Mouse (Mus musculus) splenic B cell, adult 2 months (primary cell): Measurements from ENCODE around the gene Tmcc2.
A peak's percentile ranks its signal among the peaks of the same experiment; 100 is the strongest.

Experiments
- DNase-seq: peaks from one replicate; pipeline ENCODE4 v3.0.0-alpha.2; 2011; ENCODE audit warnings: low read depth, low spot score
- H3K27me3 ChIP-seq: 2 replicates; pipeline ENCODE4 v1.6.1; 2012; ENCODE audit warnings: mild to moderate bottlenecking, low read length, moderate library complexity, mixed read lengths; ENCODE audit not compliant: control insufficient read depth, poor library complexity, insufficient read depth, severe bottlenecking
- H3K36me3 ChIP-seq: 2 replicates; pipeline ENCODE4 v1.6.1; 2012; ENCODE audit warnings: mild to moderate bottlenecking, low read length, moderate library complexity, mixed read lengths; ENCODE audit not compliant: control insufficient read depth, poor library complexity, insufficient read depth, severe bottlenecking

Gene Tmcc2

DNA sequence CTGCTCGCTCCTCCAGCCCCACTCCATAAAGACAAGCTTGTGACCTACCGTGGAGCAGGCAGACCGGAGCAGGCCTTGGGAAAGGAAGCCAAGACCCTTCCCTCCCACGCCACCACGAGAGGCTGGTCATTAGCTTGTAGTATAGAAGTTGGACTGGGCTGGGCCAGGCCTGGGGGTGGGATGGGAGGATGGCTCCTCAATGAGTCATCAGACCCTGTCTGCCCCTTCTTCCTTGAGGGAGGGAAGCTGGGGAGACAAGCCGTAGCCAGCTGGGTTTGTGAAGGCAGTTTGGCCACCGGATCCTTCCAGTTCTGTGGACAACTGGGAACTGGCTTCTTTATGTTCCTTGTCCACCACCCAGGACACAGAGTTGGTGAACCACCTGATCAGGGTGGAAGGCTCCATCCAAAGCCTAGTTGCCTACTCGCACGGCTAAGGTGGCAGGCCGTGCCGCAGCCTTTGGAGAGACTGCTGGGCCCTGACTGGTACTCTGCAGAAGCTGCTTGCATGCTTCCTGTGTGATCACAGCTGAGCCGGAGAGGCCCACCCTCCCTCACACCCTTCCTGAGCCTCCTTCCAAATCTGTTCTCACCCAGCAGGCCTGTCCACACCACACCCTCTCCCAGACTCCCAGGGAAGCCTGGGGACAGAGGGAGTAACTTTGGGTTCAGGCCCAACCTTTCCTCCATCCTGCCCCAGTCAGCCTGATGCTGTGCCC lies 44.8 kb downstream of the Tmcc2 start:
- DNase-seq = no peak
- peaks cover 7% of the 10 kb centered on the region for H3K36me3 ChIP-seq
- no peaks in the 10 kb centered on the region for H3K27me3 ChIP-seq

DNA sequence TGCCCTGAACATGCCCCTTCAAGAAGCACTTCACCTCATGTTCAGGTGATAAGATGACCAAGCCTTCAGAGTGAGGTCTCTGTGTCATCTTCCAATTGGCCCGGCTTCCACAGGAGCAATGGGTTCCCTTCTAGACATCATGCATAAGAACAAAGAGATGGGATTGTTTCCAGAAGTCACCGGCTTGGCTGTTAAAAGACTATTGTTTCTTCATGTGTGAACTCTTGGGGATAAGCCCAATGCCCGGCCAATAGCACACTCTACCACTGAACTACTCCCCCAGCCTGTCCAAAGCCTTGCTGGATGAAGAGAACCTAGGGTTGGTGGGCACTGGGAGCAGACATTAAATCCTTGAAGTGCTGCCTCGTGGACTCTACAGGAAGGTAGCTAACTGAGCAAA lies 45.6 kb downstream of the Tmcc2 start:
- DNase-seq = no peak
- Histone ChIP-seq H3K27me3 (no peaks in the 10 kb centered on the region), H3K36me3 (peaks cover 3% of the 10 kb centered on the region)

DNA sequence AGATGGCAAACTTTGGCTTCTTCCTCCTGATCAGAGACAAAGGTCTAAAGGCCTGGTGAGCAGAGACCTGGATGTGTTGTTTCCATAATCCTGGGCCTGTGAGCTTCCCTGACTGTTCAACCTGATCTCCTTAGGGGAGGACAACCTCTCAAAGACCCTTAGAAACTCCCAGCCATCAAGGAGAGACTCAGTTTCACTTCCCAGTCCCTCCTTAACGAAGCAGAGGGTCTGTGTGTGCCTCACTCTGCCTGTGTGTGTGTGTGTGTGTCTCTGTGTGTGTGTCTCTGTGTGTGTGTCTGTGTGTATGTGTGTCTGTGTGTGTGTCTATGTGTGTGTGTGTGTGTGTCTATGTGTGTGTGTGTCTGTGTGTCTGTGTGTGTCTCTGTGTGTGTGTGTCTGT lies 47.4 kb downstream of the Tmcc2 start:
- peak; percentile 70 for DNase-seq

DNA sequence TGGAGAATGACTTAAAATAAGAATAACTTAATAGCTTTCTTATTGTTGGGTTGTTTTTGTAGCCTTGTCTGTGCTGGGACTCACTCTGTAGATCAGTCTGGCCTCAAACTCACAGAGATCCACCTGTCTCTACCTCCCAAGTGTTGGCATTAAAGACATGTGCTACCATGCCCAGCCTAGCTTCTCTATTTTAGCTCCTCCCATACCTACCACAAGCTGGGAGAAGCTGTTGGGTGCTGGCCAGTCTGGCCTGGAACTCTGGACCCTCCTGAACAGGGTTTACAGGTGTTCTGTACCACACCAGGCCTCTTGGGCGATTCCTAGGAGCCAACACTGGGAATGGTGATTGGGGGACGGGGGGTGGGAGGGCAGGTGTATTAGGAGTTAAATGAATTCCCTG lies 47.9 kb downstream of the Tmcc2 start:
- Histone ChIP-seq H3K36me3 (no peaks in the 10 kb centered on the region; the same call in 1 of the 2 replicates), H3K27me3 (no peaks in the 10 kb centered on the region)
- DNase-seq = peak; percentile 58

More for the DNA sequence above, 47.4 kb downstream of the Tmcc2 start:
- no peaks in the 10 kb centered on the region; the same call in 1 of the 2 replicates for H3K36me3 ChIP-seq
- no peaks in the 10 kb centered on the region for H3K27me3 ChIP-seq

DNA sequence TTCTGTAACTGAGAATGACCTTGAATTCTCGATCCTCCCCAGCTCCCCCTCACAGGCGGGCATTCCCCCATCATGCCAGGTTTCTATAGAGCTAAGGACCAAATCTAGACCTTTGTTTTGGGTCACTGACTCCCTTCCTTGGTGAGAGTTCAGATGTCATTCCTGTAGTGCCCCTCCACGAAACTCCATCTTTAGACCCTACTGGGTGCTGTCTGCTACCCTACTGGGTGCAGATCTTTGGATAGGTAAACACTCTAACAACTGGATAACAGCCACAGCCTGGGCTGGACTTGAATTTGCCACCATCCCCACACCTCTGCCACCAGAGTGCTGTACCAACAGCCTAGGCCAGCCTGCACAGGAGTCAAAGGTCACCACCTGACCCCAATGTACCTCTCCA lies 48.6 kb downstream of the Tmcc2 start:
- H3K36me3 ChIP-seq = no peaks in the 10 kb centered on the region; the same call in 1 of the 2 replicates
- DNase-seq = no peak
- H3K27me3 ChIP-seq = no peaks in the 10 kb centered on the region

DNA sequence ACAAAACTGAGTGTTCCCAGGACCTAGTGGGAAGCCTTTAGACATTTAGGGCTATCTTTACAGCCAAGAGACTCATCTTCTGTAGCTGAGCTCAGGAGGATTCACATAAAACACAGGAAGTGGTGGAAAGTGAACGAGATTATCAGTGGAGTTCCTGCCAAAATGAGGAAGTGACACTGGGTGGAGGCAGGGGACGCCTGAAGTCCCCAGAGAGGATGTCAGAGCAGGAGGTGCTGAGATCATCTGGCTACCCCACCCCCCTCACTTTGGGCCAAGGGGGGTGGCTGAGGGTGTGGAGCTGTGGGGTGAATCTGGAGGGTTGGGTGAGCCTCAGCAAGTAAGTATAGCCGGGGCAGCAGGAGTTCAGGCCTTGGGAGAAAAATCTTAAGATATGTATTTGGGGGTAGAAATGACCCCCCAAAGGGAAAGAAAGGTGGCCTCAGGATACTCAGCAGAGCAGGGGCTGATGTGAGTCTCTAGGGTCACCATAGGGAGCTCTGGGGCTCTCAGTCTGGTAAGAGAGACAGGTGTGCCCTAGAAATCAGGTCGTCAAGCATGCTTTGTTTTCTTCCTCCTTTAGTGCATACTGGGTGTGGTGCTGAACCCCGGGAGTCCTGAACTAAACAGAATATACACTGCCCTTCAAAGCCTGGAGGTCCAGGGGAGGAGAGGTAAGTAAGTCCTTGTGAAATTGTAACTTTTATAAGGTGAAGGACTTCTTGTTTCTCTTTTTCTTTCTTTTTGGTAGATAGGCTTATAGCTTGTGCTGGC lies 49.2 kb downstream of the Tmcc2 start:
- Histone ChIP-seq H3K36me3 (no peaks in the 10 kb centered on the region; the same call in 1 of the 2 replicates), H3K27me3 (no peaks in the 10 kb centered on the region)
- DNase-seq = peak; percentile 98

DNA sequence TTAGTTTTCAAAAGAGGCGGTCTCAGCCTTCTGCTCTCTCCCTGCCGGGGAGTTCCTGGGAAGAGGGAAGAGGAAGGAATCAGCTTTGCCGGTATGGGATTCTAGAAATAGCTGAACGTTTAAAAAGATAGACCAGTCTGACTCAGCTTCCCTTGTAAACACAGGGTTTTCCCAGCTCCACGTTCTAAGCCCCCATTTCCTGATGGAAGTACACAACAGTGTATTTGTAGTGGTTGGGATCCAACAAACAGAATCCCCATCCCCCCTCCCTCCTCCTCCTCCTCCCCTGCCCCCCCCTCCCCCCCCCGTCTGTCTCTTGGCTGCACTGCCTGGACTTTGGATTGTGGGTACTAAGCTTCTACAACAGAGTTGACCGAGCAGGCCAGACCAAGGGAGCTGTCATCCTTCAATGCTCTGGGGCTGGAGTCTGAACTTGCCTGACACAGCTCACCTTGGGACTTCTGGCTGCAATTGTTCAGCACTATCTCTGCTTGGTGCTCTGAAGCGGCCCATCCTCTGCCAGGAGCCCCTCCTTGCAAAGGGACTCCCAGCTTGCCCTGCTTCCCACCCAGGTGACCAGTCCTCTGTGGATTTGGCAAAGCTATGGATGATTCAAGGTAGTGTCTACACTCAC lies 52.9 kb downstream of the Tmcc2 start:
- no peak for DNase-seq
- no peaks in the 10 kb centered on the region for H3K36me3 ChIP-seq
- no peaks in the 10 kb centered on the region for H3K27me3 ChIP-seq

DNA sequence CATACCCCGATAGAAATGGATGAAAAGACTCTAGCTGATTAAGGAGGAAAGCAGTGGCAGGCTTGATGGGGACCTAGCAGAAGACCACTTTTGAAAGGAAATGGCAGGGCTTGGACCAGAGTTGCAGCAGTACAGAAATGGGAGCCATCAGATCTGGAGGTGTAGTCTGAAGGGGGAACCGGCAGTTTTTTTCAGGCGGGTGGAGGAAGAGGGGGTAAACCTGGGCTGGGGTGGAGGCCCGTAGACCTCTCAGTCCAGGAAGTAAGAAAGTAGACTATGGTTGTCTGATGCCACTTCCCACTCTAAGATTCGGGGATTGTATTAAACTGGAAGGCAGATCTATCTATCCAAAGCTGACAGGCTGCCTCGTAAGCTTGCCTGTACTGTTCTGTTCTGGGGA lies 54.2 kb downstream of the Tmcc2 start:
- no peaks in the 10 kb centered on the region for H3K36me3 ChIP-seq
- no peaks in the 10 kb centered on the region for H3K27me3 ChIP-seq
- peak; percentile 57 for DNase-seq

DNA sequence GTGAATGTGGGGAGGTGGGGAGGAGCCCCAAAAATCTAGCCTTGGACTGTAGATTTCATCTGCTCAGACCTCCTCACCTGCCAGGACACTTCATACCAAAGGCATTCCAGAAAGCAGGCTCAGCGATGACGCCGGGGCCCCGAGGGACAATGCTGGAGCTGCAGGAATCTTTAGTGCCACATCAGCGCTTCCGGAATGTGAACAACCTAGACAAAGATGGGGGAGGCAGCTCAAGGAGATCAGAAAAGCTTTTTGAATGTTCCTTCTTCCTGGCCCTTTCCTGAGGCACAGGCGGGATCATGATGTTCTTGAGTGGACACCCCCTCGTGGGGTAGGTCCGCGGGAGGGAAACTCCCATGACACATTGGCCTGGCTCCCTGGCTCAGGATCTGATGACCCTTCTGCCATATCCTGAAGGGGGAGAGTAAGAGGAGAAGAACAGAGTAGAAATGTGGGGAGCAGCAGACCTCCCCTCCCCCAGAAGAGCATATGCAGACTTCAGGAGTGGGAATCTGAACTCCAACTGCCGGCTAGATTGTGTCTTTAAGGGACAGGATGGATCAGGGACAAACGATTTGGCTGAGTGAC lies 55.6 kb downstream of the Tmcc2 start:
- no peaks in the 10 kb centered on the region for H3K27me3 ChIP-seq
- peaks cover 6% of the 10 kb centered on the region for H3K36me3 ChIP-seq
- no peak for DNase-seq

DNA sequence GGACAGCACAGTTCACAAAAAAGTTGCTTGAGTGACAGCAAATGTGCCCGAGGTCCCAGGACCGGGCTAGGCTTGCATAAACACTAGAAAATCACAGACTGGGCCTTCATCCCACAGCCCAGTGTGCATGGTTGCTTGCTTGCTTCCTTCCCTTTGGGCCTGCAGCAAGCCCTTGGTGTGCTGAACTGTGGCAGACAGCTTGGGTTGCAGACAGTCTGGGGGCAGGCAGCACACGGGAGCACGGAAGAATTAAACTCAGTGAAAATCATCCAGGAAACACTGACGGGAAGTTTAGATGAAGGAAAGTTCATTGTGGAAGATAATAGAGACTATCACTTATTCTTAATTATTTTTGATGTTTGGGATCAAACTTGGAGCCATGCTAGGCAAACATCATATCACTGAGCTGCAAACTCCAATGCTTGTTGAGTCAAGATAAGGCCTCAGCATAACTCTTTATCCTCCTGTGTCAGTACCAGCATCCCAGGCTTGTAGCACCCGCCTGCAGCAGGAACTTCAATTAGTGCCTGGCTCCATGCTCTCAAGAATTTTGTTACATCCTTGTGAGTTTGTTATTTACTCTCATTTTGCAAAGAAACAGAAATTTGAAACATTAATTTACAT lies 56.8 kb downstream of the Tmcc2 start:
- no peak for DNase-seq
- Histone ChIP-seq H3K36me3 (peaks cover 12% of the 10 kb centered on the region), H3K27me3 (no peaks in the 10 kb centered on the region)

DNA sequence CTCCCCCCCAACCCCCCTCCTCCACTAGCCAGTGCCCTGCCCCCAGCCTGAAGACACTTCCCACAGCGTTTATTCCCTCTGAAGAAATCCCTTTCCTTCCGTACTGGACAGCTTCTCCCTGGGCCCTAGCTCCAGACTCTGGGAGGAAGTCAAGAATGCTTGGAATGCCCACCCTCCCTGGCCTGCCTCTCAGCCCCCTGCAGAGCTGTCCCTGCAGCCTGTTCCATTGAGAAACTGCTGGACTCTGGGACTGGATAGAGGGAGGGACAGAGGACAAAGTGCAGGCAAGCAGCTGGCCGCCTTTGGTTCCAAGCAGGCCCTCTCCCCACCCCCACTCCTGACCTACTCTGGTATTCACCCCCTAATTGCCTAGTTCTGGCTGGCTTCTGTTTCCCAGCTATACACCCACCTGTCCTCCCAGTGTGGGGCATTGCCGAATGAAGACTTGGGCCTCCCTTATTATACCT lies 57.4 kb downstream of the Tmcc2 start:
- no peak for DNase-seq
- H3K36me3 ChIP-seq = peaks cover 14% of the 10 kb centered on the region
- no peaks in the 10 kb centered on the region for H3K27me3 ChIP-seq

DNA sequence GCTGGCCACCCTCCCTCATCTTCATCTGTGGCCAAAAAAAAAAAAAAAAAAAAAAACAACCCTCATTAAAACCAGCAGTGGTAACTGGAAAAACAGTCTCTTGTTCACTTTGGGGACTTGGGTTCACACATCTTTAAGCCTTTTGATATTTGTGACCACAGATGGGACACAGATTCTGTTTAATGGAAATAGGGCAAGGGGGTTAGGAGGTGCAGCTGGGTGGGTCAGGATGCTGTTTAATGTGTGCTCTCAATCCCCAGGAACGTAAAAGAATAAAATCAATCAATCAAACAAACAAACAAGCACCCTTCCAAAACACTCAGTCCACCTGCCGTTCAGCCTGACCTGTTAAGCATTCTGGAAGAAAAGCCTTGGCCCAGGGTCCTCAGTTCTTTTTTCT lies 57.9 kb downstream of the Tmcc2 start:
- no peak for DNase-seq
- Histone ChIP-seq H3K27me3 (no peaks in the 10 kb centered on the region), H3K36me3 (peaks cover 16% of the 10 kb centered on the region)

DNA sequence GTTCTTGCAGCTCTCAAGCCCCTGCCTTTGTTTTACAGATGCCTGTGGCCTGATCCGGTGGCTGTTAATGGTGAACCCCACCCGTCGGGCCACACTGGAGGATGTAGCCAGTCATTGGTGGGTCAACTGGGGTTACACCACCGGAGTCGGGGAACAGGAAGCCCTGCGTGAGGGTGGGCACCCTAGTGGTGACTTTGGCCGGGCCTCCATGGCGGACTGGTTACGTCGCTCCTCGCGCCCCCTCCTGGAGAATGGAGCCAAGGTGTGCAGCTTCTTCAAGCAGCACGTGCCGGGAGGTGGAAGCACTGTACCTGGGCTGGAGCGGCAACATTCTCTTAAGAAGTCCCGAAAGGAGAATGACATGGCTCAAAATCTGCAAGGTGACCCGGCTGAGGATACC lies 59.8 kb downstream of the Tmcc2 start:
- no peak for DNase-seq
- Histone ChIP-seq H3K27me3 (no peaks in the 10 kb centered on the region), H3K36me3 (peaks cover 28% of the 10 kb centered on the region)

DNA sequence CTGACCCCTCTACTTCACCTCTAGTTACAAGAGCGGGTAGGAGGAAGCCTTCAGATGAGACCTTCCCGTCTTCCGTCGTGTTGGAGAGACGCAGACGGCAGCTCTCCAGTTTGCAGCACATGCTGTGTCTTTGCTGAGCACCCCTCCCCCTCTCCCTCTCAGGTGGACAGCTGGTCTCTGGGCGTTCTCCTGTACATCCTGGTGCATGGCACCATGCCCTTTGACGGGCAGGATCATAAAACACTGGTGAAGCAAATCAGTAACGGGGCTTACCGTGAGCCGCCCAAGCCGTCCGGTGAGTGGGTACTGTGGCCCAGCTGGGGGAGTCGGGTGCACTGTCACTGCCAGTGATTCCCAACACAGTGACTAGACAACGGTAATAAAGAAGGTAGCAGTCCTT lies 60.7 kb downstream of the Tmcc2 start:
- Histone ChIP-seq H3K36me3 (peaks cover 34% of the 10 kb centered on the region), H3K27me3 (no peaks in the 10 kb centered on the region; the same call in 1 of the 2 replicates)
- DNase-seq = no peak
